Mouse (Mus musculus) heart, embryonic 11.5 days (tissue): Measurements from ENCODE around the gene Gng4. TPM values are rescaled to one million over a fixed set of nuclear protein-coding genes. Genes with fewer than 3 reads are reported as not detected.

ENCODE experiments used
- ATAC-seq: fragments of 200-750 bp; cut with Nextera tagmentation; replicated peaks from 2 replicates; pipeline ENCODE4 v1.8.0; 2017; ENCODE audit warnings: moderate library complexity; ENCODE audit not compliant: insufficient number of reproducible peaks, low FRiP score, low TSS enrichment
- H3K27ac ChIP-seq: fragments of 300-500 bp; sonication (generic); 2 replicates; pipeline ENCODE4 v1.5.1; 2014; ENCODE audit warnings: mild to moderate bottlenecking, low read depth, low read length
- H3K27me3 ChIP-seq: fragments of 300-500 bp; sonication (generic); 2 replicates; pipeline ENCODE4 v1.6.1; 2014; ENCODE audit warnings: mild to moderate bottlenecking, low read length, mixed read lengths; ENCODE audit not compliant: control insufficient read depth, insufficient read depth
- H3K36me3 ChIP-seq: fragments of 300-500 bp; sonication (generic); 2 replicates; pipeline ENCODE4 v1.6.1; 2014; ENCODE audit warnings: mild to moderate bottlenecking, low read length, moderate library complexity, mixed read lengths; ENCODE audit not compliant: control insufficient read depth, insufficient read depth
- H3K4me1 ChIP-seq: fragments of 300-500 bp; sonication (generic); 2 replicates; pipeline ENCODE4 v1.6.1; 2014; ENCODE audit warnings: low read length; ENCODE audit not compliant: control insufficient read depth, insufficient read depth
- H3K4me2 ChIP-seq: fragments of 300-500 bp; sonication (generic); 2 replicates; pipeline ENCODE4 v1.6.1; 2014; ENCODE audit warnings: mild to moderate bottlenecking, moderate library complexity
- H3K4me3 ChIP-seq: fragments of 300-500 bp; sonication (generic); 2 replicates; pipeline ENCODE4 v1.5.1; 2014; ENCODE audit warnings: low read depth, low read length
- H3K9ac ChIP-seq: fragments of 300-500 bp; sonication (generic); 2 replicates; pipeline ENCODE4 v1.6.1; 2014; ENCODE audit warnings: mild to moderate bottlenecking, low read depth, low read length, moderate library complexity
- H3K9me3 ChIP-seq: fragments of 300-500 bp; sonication (generic); replicated peaks from 2 replicates; pipeline ENCODE4 v1.6.1; 2016; ENCODE audit warnings: low read length; ENCODE audit not compliant: control insufficient read depth
- WGBS: fragments of 180-500 bp; shearing (Covaris S2); extraction: QIAGEN DNeasy Blood & Tissue Kit; methylation state at CpG from one replicate; pipeline ENCODE4 v1.1.7; 2014; ENCODE audit not compliant: insufficient replicate concordance; 5-methylcytosine and 5-hydroxymethylcytosine counted together
- polyA plus RNA-seq: library from polyadenylated mRNA; unstranded; fragments of >200 nt; fragmentation: Nextera tagmentation; extraction: Ambion mirVana; gene quantifications from 2 replicates; pipeline ENCODE4 v1.2.1, GENCODE M21; 2014

Gng4 gene
- polyA plus RNA-seq, 1 experiment from 2014 or later, result 0.26 TPM

DNA sequence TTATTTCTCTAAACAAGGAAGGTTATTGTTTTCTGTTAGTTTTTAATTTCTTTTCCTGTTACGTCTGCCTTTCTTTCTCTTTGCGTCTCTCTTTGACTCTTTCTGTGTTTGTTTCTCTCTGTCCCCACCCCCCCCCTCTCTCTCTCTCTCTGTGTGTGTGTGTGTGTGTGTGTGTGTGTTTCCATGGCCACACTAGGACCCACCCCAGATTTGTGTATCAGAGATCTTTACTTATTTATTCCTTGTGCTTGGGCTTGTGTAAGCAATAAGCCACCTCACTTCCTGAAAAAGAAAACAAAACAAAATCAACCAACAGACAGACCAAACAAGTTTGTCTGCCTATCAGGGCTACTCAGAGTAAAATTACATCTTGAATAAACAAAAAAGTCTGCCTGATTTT lies 82.5 kb downstream of the Gng4 start:
- H3K4me3 ChIP-seq, result no peak overlapping the region
- WGBS, result 78% methylated on average over 2 of the region's 2 CpGs
- no peak for ATAC-seq

DNA sequence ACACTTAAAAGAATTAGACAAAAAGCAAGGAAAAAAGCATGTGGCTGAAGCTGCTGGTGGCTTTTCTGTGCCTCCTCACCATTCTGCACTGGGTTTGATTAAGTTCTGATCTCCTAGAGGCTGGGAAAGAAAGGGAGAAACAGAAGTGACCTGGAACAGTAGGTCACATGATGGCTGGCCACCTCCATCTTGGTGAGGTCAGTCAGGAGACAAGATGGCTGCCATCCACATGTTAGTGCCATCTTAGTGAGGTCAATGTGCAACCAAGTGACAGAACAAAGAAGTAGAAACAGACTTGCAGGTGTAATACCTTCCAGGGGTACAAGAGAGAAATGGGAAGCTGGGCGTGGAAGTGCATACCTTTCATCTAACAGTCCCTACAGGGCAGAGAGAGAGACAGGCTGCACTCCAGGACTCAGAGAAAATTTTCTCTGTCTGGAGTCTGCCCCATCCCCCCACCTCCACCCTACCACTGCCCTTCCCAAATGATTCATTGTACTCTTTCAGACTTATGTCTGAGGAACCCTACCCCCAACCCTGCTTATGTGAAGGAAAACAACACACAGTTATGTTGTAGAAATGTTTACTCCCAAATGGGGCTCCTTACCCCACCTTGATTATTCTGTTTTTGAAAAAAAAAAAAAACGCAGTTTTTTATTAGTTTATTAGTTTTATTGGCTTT lies 83.4 kb downstream of the Gng4 start:
- Histone ChIP-seq H3K4me2 (no peak overlapping the region), H3K36me3 (no peaks in the 10 kb centered on the region), H3K4me3 (no peak overlapping the region), H3K9me3 (no peaks in the 10 kb centered on the region), H3K27me3 (no peaks in the 10 kb centered on the region), H3K27ac (no peak overlapping the region), H3K9ac (no peak overlapping the region), H3K4me1 (no peaks in the 10 kb centered on the region)
- no peak for ATAC-seq
- 92% methylated on average over 2 of the region's 2 CpGs for WGBS

More for the DNA sequence above, 82.5 kb downstream of the Gng4 start:
- H3K9ac ChIP-seq, result no peak overlapping the region
- H3K27ac ChIP-seq, result no peak overlapping the region
- no peaks in the 10 kb centered on the region for H3K9me3 ChIP-seq
- H3K36me3 ChIP-seq, result no peaks in the 10 kb centered on the region
- H3K4me2 ChIP-seq, result no peak overlapping the region
- no peaks in the 10 kb centered on the region for H3K4me1 ChIP-seq
- no peaks in the 10 kb centered on the region for H3K27me3 ChIP-seq

DNA sequence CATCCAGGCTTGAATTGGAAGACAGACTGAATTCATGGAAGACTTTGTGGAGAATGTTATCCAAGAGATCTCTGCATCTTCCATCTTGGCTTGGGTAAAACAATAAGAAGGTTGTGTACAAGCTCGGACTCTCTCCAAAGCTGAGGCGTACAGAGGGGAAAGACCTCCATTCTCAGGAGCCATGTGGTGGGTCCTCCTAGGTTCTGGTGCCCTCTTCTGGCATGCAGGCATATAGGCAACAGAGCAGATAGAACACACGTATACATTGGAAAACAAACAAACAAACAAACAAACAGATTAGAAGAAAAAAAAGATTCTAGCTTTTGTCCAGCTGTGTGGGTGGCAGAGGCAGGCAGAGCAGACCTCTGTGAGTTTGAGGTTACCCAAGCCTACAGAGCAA lies 84.1 kb downstream of the Gng4 start:
- H3K9me3 ChIP-seq, result no peaks in the 10 kb centered on the region
- H3K36me3 ChIP-seq, result no peaks in the 10 kb centered on the region
- no peak overlapping the region for H3K9ac ChIP-seq
- no peak for ATAC-seq
- no peaks in the 10 kb centered on the region for H3K27me3 ChIP-seq
- H3K4me1 ChIP-seq, result no peaks in the 10 kb centered on the region
- H3K27ac ChIP-seq, result no peak overlapping the region
- 21% methylated on average over 3 of the region's 3 CpGs for WGBS
- no peak overlapping the region for H3K4me2 ChIP-seq
- no peak overlapping the region for H3K4me3 ChIP-seq

Other genes starting within 250 kb of the Gng4 start
- 2.5 and 3.9 TPM in 2 replicates for gene Lyst, start 193.7 kb upstream of the Gng4 start, polyA plus RNA-seq
- 23.1 and 23.5 TPM in 2 replicates for gene B3galnt2, start 170.4 kb downstream of the Gng4 start, polyA plus RNA-seq